Mouse (Mus musculus) cerebral cortex, adult 2 months (tissue): ENCODE measurements around the gene Abtb2.

ENCODE experiments used
- WGBS: fragments of 180-500 bp; shearing (Covaris S2); methylation state at CpG from one replicate; pipeline ENCODE4 v1.1.7; 2018; 5-methylcytosine and 5-hydroxymethylcytosine counted together

The Abtb2 gene

DNA sequence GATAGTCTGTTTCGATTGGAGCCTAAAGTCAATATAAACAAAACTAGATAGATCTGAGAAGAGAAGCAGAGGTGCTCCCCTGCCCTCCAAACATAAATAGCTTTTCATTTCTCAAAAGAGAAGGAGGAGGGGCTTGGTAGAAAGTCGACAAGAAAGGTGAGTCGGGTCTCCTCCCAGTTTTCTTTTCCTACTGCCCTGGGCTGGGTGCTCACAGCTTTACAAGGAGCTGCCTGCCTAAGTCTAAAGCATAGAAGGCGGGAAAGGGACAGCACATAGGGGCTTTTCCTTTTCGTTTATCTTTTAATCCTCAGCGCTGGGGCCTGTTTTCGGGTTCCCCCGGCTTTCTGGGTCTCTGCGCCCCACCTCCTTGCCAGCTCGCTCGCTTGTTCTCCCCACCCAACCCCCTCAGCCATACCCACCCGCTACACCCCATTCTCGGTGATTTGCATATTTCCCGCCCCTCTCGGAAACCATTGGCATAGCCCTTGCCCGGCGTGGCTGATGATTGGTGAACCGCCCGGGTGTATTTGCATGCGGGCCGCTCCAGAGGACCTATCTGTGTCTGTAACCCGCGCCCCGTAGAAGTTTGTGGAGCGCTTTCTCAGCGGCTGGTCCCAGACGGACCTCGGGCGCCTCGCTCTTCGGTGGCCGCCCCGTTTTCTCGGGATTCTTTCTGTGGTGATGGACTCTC is at the start of gene Abtb2:
Gene Abtb2, plus strand, starts transcription at position 579 of the 691 bp plus-strand sequence.
- WGBS, result under 1% methylated on average over 34 of the region's 34 CpGs

GRCm38 (mm10) chr2:103516472-103516871 is 49.6 kb upstream of the Abtb2 start:
- WGBS, result 77% methylated on average over 1 of the region's 1 CpGs

DNA sequence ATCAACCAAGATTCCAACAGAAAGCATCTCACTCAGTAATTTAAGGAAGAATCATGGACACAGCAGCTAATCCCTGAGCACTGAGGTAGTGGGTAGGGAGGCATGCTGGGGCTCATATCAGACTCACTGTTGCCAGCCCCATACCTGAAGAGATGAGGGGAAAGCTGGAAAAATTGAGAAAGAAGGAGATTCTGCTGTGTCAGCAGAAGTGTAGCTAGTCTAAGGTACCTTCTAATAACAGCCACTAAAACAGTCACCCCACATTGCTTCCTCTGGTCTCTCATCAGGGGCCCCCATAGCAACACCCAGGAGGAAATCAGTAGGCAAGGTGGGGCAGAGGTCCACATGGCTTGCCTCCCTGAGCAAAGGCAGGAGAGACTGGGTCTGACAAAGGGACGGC is 40.5 kb upstream of the Abtb2 start:
- 78% methylated on average over 1 of the region's 1 CpGs for WGBS

GRCm38 (mm10) chr2:103547132-103547531 is 19.0 kb upstream of the Abtb2 start:
- WGBS, result 10% methylated on average over 2 of the region's 2 CpGs

- 93% methylated on average over 2 of the region's 2 CpGs for WGBS
These were observed 15.8 kb upstream of the Abtb2 start for GRCm38 (mm10) chr2:103550301-103550700.

GRCm38 (mm10) chr2:103554041-103554440 is 12.1 kb upstream of the Abtb2 start:
- WGBS, result 77% methylated on average over 2 of the region's 2 CpGs

GRCm38 (mm10) chr2:103556125-103556877 is 9.8 kb upstream of the Abtb2 start:
- WGBS, result 73% methylated on average over 10 of the region's 10 CpGs

DNA sequence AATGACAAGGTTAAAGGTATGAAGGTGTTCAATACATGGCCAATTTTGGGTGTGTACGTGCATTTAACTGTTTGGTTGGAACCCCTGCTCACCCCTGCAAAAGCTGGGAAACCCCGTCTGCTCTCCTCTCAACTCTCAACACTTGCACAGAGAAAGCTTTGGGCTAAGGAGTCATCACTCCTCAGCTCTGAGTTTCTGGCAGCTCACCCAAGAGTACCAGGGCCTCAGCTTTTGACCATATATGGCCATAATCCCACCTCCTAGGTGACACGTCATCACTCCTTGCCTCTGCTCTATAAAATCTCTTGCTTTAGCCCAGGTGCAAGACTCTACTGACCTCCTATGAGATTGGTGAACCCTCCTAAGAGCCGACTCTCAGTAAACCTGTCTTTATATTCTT is 5.2 kb upstream of the Abtb2 start:
- WGBS, result 92% methylated on average over 4 of the region's 4 CpGs

DNA sequence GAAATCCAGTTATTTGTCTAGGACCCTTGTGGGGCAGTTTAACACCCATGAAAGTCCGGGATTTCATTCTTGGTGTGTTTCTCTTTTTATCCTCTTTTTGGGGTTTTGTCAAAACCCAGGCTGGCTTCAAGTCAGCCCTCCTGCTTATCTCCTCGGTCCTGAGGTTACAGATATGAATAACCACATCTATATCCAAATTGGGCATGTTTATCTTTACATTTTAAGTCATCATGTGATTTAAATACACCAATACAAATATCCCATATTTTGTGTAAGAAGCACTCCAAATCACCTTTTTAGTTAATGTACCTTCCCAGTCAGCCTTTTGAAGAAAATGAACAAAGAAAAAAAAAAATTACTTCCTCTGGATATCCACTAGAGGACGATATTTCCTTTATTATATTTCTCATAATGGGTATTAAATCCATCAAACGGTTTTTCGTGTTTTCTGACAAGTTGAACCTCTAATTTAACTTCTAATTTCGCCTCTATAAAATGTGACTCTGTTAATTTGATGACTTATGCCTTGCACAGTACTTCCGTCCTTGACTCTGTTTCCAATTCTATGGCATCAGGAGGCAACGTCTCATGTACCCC is 1.6 kb upstream of the Abtb2 start:
- 11% methylated on average over 8 of the region's 8 CpGs for WGBS

DNA sequence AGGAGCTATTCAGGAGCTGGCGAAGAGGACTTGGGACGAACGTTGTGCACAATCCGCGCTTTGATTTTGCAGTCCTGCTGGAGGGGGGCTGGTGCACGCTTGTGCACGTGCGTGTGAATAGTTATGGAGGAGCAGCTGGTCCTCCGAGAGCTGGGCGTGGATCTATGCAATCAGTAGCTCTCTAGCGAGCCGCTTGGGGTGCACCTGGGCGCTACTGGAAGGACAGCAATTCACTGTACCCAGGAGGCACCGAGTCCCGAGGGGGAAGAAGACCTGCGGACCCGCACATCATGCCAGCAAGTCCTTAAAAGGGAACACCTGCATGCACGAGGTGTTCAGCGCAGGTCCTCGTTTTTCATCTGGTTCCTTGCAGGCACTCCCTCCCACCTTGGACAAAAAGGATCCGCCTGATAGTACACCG is 929 bp upstream of the Abtb2 start:
- 1% methylated on average over 22 of the region's 22 CpGs for WGBS

GRCm38 (mm10) chr2:103566423-103566712 is 258 bp downstream of the Abtb2 start:
- 0% methylated on average over 40 of the region's 40 CpGs for WGBS

DNA sequence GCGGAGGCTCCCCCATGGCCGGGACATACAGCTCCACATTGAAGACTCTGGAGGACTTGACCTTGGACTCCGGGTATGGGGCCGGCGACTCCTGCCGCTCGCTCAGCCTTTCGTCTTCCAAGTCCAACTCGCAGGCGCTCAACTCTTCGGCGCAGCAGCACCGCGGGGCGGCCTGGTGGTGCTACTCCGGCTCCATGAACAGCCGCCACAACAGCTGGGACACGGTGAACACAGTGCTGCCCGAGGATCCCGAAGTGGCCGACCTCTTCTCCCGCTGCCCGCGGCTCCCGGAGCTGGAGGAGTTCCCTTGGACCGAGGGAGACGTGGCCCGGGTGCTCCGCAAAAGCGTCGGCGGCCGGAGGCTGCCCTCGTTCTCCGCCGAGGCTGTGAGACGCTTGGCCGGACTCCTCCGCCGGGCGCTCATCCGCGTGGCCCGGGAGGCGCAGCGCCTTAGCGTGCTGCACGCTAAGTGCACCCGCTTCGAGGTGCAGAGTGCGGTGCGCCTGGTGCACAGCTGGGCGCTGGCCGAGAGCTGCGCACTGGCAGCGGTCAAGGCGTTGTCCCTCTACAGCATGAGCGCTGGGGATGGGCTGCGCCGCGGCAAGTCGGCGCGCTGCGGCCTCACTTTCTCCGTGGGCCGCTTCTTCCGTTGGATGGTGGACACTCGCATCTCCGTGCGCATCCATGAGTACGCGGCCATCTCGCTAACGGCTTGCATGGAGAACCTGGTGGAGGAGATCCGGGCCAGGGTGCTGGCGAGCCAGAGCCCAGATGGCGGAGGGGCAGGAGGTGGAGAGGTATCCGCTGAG is 807 bp downstream of the Abtb2 start:
- WGBS, result 1% methylated on average over 79 of the region's 79 CpGs

GRCm38 (mm10) chr2:103568161-103568560 is 2.1 kb downstream of the Abtb2 start:
- WGBS, result 43% methylated on average over 7 of the region's 7 CpGs

- 50% methylated on average over 1 of the region's 1 CpGs for WGBS
These were observed 3.6 kb downstream of the Abtb2 start for GRCm38 (mm10) chr2:103569716-103570115.

GRCm38 (mm10) chr2:103572354-103572753 is 6.2 kb downstream of the Abtb2 start:
- WGBS, result 67% methylated on average over 2 of the region's 2 CpGs

- 85% methylated on average over 3 of the region's 3 CpGs for WGBS
These were observed 10.3 kb downstream of the Abtb2 start for GRCm38 (mm10) chr2:103576371-103576770.

DNA sequence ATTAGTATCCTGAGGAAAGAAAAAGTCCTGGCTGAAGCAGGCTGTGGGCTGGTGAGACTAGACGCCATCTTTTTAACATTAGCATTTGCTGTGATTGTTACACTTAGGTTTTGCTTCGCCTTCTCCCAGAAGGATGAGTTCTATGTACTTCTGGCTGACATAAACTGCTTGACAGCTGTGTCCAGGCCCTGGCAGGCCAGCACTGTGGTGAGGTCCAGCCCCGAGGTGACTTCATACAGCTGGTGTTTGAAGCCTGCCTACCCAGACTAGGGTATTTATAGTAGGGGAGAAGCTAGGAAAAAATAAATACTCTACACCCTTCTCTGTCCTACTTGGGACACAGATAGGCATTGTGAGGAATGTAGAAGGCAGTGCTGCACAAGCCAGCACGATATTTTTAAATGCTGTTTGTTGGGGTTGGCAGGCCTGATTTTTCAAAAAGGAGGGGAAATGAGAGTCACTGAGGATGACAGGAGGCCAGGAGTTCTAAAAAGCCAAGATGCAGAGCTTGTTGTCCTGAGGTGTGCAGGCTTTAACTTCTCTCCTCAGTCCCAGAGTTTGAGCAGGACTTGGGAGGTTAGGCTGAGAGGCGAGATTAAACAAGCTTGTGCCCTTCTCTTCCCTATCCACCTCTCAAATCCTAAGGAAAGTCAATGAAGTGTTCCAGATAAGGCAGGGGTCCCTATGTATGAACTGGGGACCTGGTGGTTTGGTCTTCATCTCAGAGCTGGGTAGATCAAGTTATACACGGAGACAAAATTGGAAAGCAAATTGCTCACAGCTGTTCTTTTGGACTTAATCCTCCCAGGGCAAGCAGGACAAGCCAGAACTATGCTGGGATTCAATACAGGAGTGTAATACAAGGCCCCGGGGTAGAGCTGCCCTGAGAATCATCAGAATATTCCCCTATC is 11.9 kb downstream of the Abtb2 start:
- WGBS, result 52% methylated on average over 7 of the region's 7 CpGs

- whole genome bisulfite sequencing, result 90% methylated on average over 10 of the region's 10 CpGs
These were observed 12.6 kb downstream of the Abtb2 start for GRCm38 (mm10) chr2:103578663-103579213.

DNA sequence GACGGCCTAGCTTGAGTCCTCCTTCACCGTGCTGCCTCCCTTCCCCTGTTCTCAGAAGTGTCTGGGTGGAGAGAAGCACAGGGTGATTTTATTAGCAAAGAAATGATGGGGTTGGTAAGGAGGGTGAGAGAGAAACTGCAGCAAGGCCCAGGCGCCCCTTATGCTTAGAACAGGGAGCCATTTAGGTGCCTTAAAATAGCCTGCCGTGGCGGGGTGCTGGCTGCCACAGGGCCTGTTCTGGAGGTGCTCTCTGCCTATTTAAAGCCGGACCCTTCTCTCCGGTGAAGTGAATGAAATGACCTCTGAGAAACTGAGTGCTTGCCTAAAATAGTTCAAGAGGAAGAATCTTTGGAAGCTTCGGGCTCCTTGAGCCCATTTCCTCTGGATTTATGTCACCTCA is 14.6 kb downstream of the Abtb2 start:
- WGBS, result 72% methylated on average over 8 of the region's 8 CpGs

DNA sequence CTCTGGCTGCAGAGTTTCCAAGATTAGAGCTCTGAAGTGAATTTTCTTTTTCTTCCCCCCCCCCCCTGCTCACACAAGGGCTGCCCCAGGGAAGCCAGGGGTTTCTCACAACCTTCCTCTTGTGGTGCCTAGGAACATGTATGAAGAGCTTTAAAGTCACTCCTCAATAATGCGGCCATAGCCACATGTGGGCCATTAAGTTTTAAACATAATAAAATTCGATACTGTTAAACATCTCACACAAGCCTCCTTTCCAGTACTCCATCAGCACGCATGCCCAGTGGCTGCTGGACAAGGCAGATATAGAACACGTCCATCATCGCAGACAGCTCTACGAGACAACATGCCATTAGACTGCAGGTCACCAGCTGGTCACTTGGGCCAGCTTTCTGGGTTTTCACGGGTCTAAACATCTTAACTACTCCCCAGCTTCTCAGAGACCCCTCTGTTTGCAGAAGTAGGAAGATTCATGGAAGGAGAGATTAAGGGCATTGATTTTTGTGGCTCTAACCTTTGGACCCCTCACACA is 15.3 kb downstream of the Abtb2 start:
- WGBS, result 87% methylated on average over 7 of the region's 7 CpGs

DNA sequence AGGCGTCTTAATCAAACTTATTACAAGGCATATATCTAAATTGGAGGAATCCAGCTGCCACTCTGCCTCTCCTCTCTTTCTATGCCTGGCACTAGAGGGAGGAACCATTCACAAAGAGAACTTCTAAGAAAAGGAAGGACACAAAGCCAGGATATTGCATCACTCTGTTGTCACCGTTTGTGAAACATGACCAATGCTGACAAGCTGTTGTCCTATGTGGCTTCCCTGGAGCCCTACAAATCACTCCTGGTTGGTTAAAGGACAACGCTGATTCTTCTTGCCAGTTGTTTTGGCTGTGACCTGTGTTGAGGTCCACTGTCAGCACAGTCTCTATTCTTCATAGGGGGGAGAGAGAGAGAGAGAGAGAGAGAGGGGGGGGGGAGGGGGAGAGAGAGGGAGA is 17.2 kb downstream of the Abtb2 start:
- 51% methylated on average over 3 of the region's 3 CpGs for WGBS
